In the genomic region with DNA sequence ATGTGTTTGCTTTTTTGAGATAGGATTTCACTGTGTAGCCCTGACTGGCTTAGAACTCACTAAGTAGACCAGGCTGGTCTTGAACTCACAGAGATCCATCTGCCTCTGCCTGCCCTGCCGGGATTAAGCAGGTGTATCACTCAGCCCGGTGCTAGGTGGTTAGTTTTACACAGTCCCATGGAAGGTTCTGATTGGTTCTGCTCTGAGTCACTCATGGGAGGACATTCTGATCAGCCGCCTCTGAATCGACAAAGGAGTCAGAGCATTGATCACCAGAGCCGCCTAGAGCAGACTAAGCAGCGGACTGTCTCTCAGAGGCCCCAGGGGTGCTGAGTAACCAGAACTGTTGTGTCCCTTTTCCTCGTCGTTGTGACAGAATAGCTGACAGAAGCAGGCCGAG, we compare ENCODE assay signal across 22 mouse cellular contexts. TPM values are rescaled to one million over a fixed set of nuclear protein-coding genes. Genes with fewer than 3 reads are reported as not detected.
DNase-seq lines count a peak whose midpoint lies in the region; ATAC-seq and TF ChIP-seq lines count a peak whose summit lies in the region.
"Had no signal": no experiment of that assay in that cellular context is flagged by ENCODE, and none has a peak within 500 bp of the region (broad histone marks: within the 10 kb centered on the region; RNA-seq: fewer than 3 reads in every experiment).

No protein-coding gene starts in this region.

- H3K4me2 ChIP-seq in liver, embryonic 12.5 days, result no peak overlapping the region
- H3K4me2 ChIP-seq in liver, postnatal 0 days (ENCODE audit: low read depth, low read length), result no peak overlapping the region
- H3K4me2 ChIP-seq: embryonic facial prominence, embryonic 12.5 days; embryonic facial prominence, embryonic 15.5 days; heart, embryonic 11.5 days; hindbrain, embryonic 14.5 days had no signal

- H3K9me3 ChIP-seq in liver, embryonic 12.5 days (replicated peaks), result no peaks in the 10 kb centered on the region
- H3K9me3 ChIP-seq in liver, postnatal 0 days (ENCODE audit: low read length), result no peaks in the 10 kb centered on the region
- H3K9me3 ChIP-seq: embryonic facial prominence, embryonic 12.5 days; embryonic facial prominence, embryonic 15.5 days had no signal

- peaks cover 20% of the 10 kb centered on the region for H3K4me1 ChIP-seq in liver, embryonic 12.5 days
- H3K4me1 ChIP-seq in liver, postnatal 0 days (ENCODE audit: insufficient read depth), result no peaks in the 10 kb centered on the region
- H3K4me1 ChIP-seq: embryonic facial prominence, embryonic 12.5 days had no signal

- H3K27ac ChIP-seq in liver, embryonic 12.5 days, result no peak overlapping the region
- no peak overlapping the region for H3K27ac ChIP-seq in liver, postnatal 0 days (ENCODE audit: low read depth)
- H3K27ac ChIP-seq: embryonic facial prominence, embryonic 12.5 days; embryonic facial prominence, embryonic 15.5 days; hindbrain, embryonic 14.5 days; hindbrain, postnatal 0 days had no signal

- 89% methylated on average over 9 of the region's 9 CpGs for WGBS in liver, embryonic 12.5 days (ENCODE audit: insufficient replicate concordance)
- 89% methylated on average over 9 of the region's 9 CpGs for WGBS in liver, postnatal 0 days (ENCODE audit: insufficient replicate concordance)

- no peak for TF ChIP-seq EP300 in liver, postnatal 0 days (IDR thresholded peaks at IDR 0.05; ENCODE audit: low read depth)

- no peak overlapping the region for H3K4me3 ChIP-seq in liver, embryonic 12.5 days
- no peak overlapping the region for H3K4me3 ChIP-seq in liver, postnatal 0 days (ENCODE audit: low read depth, low read length)
- H3K4me3 ChIP-seq: embryonic facial prominence, embryonic 12.5 days; embryonic facial prominence, embryonic 15.5 days; heart, adult 2 months had no signal

- DNase-seq in liver, postnatal 0 days, result no peak
- DNase-seq in ES-CJ7 (ENCODE audit: low read depth, low spot score) (peak; percentile 31), ZHBTc4 (ENCODE audit: low read depth, low spot score) (peak; percentile 64)
- no peak for DNase-seq in cerebellum, adult 9-10 months
- DNase-seq in right cerebral cortex, postnatal 4 days, result no peak
- DNase-seq: cerebellum, adult 11-12 months; cerebellum, adult 8-10 months; cerebellum, postnatal 25 days; forebrain, postnatal 0 days; gastrocnemius, postnatal 10 days; gastrocnemius, postnatal 36 days had no signal

- no peak for TF ChIP-seq CTCF in liver, postnatal 0 days (IDR thresholded peaks at IDR 0.05; ENCODE audit: low read depth)

- H3K9ac ChIP-seq in liver, embryonic 12.5 days, result no peak overlapping the region
- no peak overlapping the region for H3K9ac ChIP-seq in liver, postnatal 0 days (replicated peaks)
- H3K9ac ChIP-seq: embryonic facial prominence, embryonic 12.5 days; embryonic facial prominence, embryonic 15.5 days; forebrain, postnatal 0 days; hindbrain, embryonic 14.5 days had no signal

- no peaks in the 10 kb centered on the region for H3K27me3 ChIP-seq in liver, embryonic 12.5 days (replicated peaks)
- H3K27me3 ChIP-seq in liver, postnatal 0 days (ENCODE audit: insufficient read depth, low read length), result no peaks in the 10 kb centered on the region
- H3K27me3 ChIP-seq: embryonic facial prominence, embryonic 12.5 days; embryonic facial prominence, embryonic 15.5 days had no signal

- H3K36me3 ChIP-seq in liver, embryonic 12.5 days, result peaks cover 97% of the 10 kb centered on the region
- H3K36me3 ChIP-seq in liver, postnatal 0 days (replicated peaks; ENCODE audit: insufficient read depth, low read length), result peaks cover 42% of the 10 kb centered on the region

- ATAC-seq in liver, embryonic 12.5 days, result 0 out of 2 replicates have a peak, but pooled peaks have one; percentile 8
- ATAC-seq in liver, postnatal 0 days, result no peak
- ATAC-seq: CD4-positive, CD25-positive, alpha-beta regulatory T cell, adult 4 months; forebrain, embryonic 14.5 days; forebrain, postnatal 0 days; hindbrain, postnatal 0 days; inflammation-experienced regulatory T-cells, adult 6 months; intestine, embryonic 16.5 days had no signal

RNA-seq across cellular contexts. Expression of gene Cit, which starts 8.6 kb away (rescaled TPM):
- polyA plus RNA-seq in liver, embryonic 12.5 days (2016; fragmentation: Nextera tagmentation; extraction: Ambion mirVana), result 55.8 and 58.4 TPM in 2 replicates
- polyA plus RNA-seq in liver, postnatal 0 days (2015; fragmentation: Nextera tagmentation; extraction: Ambion mirVana), result 9.1 and 11.5 TPM in 2 replicates

Comparison
In these comparisons a context has a peak if more than half of its experiments do, and no peak if none do; other contexts are left out.
1. DNase-seq: peak in ES-CJ7 (single experiment) and ZHBTc4 (single experiment); none in liver, postnatal 0 days (single experiment), cerebellum, adult 9-10 months (single experiment) and right cerebral cortex, postnatal 4 days (single experiment).